Mouse (Mus musculus): ENCODE measurements around the gene Dnajc3.

The Dnajc3 gene

DNA sequence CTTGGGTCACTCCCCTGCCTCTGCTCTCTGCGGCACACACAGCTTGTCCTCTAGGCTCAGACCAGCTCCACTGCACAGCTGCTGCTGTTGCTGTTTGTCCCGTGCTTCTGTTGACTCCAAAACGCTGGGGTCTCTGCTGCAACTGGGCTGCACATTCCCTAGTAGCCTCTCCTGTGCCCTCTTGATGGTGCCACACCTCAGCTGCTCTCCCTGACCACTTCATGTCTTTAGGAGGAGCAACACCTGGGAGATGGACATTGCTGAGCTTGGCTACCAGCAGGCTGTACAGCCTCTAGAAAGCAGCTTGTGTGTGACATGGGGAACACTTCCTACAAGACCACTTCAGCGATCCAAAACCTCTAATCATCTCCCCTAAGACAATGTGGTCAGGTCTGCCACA is 46.4 kb downstream of the Dnajc3 start:
- DNase-seq: no peak

DNA sequence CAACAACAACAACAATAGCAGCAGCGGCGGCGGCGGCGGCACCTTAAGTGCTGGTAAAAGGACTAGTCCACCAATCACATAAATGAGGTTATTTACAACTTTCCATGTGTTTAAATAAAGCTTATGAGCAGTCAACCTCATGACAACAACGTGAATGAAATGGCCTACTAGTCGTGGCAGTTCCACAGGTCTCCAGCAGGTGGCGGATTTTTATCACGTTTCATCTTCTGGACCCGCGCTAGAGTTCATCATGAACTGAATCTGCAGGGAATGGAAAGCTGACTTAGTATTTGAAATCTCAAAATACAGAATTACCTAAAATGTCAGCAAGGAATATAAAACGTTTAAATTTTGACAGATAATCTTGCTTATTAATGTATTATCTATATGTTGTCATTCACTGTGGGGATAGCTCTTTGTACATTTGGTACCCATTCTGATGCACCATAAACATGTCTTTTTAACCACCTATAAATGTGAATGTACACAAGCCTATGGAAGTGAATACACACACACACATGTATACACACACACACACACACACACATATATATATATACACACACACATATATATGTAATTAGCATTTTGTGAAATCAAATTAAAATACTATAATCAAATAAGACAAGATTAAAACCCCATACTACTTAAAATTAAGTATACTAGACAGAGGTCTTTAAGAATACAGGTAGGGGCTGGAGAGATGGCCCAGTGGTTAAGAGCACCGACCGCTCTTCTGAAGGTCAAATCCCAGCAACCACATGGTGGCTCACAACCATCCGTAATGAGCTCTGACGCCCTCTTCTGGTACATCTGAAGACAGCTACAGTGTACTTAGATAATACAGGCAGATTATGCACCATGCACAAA is 49.1 kb downstream of the Dnajc3 start:
- peak; percentile 50 for DNase-seq

DNA sequence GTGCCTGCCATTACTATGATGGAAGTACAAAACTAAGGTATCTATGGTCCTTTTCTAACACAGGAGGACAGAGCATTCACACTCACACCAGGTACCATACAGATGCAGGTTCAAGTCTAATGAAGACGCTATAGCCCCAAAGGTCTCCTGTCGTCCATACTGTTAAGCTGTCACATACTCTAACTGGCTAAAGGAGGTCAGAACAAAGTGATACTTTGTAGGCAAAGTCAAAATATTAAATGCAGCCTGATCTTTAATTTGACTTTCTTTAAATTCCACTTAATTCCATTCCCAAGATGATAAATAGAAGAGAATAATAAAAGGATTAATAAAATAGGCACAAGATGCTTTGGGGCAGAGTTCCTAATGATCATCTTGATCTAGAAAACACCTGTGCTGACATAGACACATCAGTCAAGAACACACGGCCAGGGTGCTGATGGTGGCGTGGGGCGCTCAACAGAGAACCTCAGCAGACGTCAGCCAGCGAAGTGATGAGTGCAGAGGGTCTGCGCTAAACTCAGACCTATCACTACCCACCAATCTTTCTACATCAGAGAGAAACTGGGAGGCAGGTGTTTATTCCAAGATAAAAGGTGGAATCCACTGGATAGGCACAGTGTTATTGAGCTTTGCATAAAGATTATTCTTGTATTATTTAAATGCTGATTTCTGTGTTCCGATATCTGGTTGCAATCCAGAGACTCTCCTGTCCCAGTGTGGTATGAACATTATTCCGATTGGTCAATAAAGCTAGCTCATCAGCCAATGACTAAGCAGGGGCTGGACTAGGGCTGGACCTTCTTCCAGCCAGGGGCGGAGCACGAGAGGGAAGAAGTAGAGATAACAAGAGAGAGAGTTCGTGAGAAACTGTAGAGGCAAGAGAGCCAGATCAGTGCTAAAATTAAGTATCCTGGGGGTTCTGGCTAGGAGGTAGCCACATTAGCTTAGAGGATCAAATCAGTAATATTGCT is 50.0 kb downstream of the Dnajc3 start:
- DNase-seq: no peak

DNA sequence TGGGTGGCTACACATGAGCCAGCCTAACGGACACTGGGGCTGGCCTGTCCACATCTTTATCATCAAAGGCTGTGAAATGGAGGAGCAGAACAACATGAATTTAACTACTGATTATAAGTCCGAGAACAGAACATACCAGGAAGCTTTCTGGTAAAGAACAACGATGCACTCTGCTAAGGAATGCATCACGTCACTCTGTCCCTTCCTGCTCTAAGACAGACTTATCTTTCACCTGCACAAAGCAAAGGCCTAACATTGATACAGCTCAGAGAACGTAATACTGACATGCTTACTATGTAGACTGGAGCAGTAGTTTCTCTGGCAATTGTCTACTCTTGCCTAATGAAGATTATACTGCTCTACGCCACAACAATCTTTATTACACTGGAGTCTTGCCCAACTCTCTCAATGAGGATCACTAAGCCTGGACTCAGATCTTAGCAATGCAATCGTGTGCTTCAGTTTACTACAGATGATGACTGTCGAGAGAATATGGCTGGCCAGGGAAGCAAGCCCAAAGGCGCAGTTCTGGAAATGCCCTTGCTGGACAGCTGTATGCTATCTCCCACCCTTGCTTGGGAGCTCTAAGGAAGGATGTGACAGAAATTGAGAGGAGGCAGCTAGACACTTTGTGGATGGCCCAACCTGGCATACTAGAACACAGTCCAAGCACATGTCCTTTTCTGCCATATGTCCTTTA is 57.6 kb downstream of the Dnajc3 start:
- DNase-seq: no peak

DNA sequence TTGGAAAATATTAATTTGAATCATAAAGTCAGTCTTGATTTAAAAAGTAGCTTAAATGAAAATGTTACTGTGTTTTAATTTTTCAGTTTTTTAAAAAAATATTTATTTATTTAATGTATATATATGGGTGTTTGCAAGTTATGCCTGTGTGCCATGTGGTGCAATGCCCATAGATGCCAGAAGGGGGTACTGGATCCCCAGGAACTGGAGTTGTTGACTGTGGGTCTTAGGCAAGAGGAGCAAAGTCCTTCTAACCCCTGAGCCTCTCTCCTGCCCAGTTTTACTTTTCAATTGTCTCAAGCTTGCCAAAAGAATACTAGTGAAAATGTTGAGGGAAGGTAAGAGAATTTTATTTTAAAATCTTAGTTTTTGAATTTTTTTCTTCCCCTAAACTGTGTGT is 65.5 kb downstream of the Dnajc3 start:
- no peak for DNase-seq

DNA sequence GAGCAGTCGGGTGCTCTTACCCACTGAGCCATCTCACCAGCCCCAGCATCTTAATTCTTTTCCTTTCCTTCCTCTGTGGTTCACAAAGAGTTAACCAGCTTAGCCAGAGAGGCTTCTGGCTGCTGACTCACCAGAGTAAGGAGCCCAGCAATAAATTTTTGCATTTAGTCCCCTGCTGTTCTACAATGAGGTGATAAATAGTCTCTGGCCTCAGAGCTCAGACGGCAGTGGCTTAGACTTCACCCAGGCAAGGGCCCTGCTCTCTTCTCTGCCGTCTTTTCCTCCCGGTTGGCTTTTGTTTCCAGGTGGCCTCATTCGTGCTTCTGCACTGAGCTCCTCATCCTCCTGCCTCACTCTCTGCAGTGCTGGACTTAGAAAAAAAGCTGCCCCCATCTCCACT is 68.1 kb downstream of the Dnajc3 start:
- peak; percentile 31 for DNase-seq

DNA sequence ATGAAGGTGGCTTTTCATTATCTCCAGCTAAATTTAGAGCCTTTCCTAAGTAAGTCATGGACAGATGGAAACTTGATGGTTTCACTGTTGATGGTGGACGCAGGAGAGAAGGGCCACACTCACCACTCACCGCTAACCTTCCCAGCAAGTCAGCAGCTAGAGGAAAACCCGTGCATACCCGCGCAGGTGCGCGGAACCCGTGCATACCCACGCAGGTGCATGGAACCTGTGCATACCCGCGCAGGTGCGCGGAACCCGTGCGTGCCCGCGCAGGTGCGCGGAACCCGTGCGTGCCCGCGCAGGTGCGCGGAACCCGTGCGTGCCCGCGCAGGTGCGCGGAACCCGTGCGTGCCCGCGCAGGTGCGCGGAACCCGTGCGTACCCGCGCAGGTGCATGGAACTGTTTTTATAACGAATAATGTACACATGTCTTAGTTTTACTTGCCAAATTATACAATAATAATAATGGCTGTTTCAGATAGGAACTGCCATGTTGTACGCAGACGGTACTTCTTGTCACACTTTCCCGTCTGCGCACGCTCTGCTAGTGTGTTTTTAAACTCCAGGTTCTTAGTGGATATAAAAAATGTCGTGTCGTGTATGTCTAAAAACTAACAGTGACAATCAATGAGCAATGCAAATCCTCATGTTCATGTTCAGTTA is 68.8 kb downstream of the Dnajc3 start:
- peak; percentile 75 for DNase-seq

DNA sequence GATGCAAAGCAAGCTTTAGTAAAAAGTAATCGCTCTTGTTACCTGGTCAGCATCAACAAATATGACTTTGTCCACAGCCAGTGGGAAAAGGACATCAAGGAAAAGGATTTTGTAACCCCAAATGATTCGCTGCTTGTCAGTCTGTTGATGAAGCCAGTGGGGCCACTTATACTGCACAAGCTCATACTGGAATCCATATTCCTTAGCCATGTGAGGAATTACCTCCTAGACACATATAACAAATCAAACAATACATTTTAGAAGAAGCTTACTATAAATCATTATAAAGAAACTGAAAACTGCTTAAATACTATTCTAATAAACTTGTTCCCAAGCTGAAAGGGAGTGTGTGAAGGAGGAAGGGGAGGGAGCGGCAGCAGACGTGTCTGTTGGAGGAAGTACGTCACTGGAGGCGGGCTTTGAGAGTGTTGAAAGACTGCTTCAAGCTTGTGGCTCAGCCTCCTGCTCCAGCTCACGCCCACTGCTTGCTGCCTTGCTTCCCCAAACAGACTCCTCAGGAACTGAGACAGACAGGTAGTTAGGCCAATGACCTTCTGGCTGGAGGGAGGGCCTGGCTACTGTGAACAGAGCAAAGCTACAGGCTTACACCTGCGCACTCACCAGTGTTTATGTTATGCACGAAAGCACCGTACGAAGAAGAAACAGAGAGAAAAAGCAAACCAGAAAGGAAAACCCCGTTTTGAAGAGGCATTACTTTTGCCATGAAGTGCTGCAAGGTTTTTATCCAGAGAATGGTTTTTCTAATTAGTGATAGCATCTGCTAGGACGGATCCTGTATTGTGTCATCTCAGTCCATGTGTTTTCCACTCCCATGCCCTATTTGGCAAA is 69.6 kb downstream of the Dnajc3 start:
- DNase-seq: peak; percentile 99

DNA sequence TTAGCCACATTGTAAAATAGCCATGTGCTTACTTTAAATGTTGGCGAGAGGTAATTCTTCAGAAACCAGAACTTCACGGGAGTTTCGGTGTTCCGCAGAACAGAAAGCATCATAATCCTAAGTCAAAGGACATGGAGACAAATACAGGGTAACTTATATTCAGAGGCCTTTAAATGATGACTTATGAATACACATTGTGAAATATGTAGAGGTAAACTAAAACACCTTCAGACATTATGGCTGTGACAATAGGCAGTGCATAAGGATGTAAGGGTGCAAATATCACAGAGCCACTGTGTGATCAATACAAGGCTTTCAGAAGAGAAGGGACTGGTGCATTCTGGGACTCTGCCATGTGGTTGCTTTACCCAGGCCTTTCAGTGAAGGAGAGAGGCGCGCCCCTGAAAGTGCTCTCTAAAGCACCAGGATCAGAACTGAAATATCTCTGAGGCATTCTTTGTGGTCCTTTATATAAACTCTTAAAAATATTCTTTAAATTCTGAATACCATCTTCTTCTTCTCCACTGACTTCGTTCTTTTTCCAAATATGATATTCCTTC is 70.3 kb downstream of the Dnajc3 start:
- DNase-seq: peak; percentile 36

DNA sequence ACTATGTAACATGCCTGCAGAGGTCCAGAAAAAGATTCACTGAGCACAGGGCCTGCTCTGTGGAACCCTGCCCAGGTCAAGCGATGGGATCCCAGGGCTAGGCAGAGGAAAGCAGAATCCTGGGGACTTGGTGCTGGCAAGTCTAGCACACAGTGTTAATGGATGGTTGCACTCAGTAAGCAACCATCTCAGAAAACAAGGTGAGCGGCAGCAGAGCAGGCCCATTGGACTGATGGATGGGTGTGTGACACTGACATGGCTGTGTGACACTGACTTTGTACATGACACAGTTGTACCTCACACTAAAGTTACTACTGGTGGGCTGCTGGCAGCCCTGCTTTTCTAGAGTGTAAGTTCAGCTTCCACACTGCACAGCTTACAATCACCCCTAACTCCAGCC is 71.8 kb downstream of the Dnajc3 start:
- DNase-seq: peak; percentile 23

DNA sequence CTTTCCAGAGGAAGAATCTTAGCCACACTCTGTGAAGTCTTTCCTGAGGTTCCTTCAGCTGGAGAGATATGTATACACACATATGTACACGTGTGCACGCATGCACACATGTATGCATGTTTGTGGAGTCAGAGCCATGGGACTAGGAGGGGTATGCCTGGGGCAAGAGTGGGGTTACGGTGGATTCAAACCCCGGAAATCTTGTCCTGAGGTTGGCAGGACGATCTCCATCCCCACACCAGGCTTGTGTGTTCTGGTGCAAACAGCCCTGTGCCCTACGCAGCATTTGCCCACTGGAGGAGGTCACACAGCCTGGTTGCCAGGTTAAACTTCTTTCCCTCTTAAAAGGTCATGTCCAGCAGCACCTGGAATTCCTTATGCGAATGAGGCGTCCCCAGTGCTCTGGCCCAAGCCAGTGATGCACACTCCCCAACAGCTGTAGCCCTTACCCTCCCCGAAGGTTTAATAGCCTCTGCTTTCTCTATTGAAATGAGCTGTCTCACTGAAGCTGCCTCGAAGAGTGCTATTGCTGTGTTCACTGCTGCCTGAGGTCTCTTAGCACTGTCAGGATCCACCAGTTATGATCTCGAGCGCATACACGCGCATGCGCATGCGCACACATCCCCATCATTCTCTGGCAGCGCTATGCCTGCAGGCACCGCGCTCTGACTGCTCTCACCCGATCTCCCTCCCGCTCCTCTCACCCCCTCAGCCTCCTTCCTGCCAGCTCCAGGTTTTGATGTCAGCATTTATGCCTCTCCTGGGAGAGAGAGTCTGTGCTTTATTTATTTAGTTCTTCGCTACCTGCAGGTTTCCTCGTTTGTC is 75.0 kb downstream of the Dnajc3 start:
- peak; percentile 86 for DNase-seq

DNA sequence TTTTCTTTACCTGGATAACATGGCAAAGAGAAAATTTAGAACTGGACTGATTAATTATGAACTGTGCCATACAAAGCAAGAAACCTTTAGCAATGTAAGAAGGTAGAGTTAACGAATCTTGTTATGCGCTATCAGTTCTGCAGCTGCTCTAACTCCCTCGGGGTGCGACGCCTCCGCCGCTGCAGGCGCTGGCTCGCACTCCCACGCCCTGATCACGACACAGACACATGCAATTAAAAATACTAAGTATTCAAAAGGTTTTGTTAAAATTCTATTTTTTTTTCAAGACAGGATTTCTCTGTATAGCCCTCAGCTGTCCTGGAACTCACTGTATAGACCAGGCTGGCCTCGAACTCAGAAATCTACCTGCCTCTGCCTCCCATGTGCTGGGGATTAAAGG is 75.8 kb downstream of the Dnajc3 start:
- DNase-seq: no peak

DNA sequence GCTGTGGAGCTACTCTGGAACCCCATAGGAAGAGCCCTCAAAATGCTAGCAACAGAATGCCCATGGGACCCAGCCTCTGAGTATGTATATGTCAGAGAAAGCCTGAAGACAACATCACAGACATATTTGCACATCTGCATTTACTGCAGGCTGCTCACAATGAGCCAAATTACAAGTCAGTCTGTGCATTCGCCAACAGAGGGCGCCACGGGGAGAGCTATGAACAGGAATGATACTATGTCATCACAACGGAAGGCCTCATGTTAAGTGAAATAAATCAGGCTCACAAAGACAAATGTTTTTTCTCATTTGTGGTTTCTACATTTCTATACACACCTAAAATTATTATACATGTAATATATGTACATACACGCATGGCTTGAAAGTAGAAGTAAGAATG is 88.1 kb downstream of the Dnajc3 start:
- DNase-seq: no peak

DNA sequence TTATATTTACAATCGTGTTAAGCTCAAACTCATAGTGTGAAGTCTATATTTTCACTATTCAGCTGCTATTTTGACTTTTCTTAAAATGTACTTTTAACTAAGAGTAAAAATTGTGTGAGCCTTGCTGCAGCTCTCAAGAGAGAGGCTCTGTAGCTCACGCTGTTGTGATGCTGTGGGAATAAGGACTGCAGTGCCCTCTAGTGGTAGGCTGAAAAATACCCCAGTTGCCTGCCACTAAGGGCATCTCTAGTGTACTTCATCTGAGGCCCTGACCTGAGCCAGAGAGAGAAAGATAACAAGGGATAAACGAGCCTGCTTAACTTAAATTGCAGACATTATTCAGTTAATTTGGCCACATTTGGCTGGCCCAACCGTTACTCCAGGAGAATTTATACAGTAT is 89.4 kb downstream of the Dnajc3 start:
- DNase-seq: peak; percentile 28

DNA sequence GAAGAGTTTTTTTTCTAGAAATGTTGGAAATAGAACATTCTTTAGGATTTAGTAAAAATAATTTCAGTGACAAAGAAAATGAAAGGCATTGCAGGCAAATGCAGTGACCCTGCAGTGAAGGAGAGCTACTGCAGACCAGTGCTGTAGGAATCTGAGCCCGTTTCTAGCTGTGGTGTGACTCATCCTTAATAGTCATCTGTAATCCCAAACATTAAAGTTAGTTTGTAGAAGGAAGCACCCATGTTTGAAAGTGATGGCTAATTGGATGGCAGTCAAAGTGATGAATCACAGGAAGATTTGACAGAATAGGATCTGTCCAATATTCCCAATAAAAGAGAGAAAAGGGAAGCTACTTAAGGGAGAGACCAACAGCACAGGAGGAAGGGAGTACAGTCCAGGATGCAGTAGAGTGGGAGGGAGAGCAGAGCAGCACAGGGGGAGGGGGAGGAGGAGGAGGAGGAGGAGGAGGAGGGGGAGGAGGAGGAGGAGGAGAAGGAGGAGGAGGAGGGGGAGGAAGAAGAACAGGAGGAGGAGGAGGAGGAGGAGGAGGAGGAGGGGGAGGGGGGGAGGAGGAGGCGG is 90.0 kb downstream of the Dnajc3 start:
- no peak for DNase-seq
